Mouse (Mus musculus) megakaryocyte-erythroid progenitor cell, adult 5 weeks (primary cell): ENCODE measurements around the gene Hist1h4c. TPM values are rescaled to one million over a fixed set of nuclear protein-coding genes. Genes with fewer than 3 reads are reported as not detected.

Source experiments
- polyA plus RNA-seq: library from polyadenylated mRNA; stranded (reverse); fragments of >175 nt; gene quantifications from 2 replicates; pipeline ENCODE4 v1.2.3, GENCODE M21; 2012

The Hist1h4c gene
- polyA plus RNA-seq, result 4.5 and 10.6 TPM in 2 replicates

DNA sequence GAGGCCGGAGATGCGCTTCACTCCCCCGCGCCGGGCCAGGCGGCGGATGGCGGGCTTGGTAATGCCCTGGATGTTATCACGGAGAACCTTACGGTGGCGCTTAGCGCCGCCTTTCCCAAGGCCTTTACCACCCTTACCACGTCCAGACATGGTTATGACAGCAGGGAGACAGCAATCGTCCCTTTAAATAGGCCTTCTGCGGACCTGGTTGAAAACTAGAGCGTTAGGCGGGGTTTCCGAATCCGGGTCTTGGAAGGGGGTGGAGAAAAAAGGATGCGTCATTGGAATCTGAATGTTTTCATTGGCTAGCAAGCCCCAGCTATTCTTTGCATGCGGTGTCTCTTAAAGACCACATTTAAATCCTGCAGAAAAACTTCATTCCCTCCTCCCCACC lies at the start of gene Hist1h4c:
Gene Hist1h4c (minus strand): TSS at position 155 of the 394 bp plus-strand sequence.

DNA sequence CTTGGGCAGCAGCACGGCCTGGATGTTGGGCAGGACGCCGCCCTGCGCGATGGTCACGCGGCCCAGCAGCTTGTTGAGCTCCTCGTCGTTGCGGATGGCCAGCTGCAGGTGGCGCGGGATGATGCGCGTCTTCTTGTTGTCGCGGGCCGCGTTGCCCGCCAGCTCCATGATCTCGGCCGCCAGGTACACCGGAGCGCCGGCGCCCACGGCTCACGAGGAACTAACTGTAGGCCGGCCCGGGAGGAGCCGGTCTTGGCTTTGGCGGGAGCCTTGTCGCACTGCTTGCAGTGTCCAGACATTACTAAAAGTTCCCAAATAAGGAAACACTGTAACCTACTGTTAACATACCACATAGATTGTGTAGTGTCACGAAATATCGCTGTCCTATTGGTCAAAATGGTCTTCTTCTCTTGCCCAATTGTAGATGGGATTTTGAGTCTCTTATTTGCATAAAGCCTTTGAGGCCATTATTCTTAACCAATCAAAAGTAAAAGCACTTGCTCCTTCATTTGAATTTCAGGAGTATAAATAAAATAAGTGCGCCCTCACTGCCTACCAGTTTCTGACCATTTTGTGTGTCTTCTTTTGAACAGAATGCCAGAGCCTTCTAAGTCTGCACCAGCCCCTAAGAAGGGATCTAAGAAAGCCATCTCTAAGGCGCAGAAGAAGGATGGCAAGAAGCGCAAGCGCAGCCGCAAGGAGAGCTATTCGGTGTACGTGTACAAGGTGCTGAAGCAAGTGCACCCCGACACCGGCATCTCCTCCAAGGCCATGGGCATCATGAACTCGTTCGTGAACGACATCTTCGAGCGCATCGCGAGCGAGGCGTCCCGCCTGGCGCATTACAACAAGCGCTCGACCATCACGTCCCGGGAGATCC lies 48.2 kb upstream of the Hist1h4c start, which contains the start of gene Hist1h2bb:
Gene Hist1h2bb (plus strand): TSS at position 534 of the 880 bp plus-strand sequence.

DNA sequence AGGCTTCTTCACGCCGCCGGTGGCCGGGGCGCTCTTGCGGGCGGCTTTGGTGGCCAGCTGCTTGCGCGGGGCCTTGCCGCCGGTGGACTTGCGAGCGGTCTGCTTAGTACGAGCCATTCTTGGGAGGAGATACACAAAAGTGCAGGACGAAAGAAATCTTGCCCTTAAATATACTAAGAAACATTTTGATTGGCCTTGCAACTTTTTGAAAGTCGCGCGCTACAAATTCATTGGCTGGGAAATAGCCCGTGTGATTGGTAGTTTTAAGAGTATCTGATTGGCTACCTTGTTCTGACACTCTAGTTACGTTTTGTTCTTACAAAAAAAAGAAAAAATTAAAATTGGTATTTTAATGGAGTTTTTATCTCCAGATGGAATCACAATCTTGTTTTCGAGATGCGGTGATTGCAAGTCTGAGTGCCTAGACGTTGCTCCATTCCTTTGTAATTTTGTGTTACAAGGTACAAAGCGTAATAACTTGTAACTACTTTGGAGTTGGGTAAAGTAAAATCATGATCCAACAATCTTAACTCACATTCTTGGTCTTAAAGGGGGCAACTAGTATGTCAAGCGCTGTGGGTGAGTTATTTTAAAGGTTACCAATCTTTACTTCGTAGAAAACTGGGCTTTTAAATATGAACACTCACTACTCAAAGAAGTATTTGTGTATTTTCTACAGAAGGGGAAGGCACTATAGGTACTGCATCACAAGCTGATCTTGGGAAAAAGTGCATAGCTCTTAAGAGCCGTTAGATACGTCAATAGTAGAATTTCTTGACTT lies 47.3 kb upstream of the Hist1h4c start, which contains the start of gene Hist1h3c:
Gene Hist1h3c (minus strand): TSS at position 222 of the 781 bp plus-strand sequence.

DNA sequence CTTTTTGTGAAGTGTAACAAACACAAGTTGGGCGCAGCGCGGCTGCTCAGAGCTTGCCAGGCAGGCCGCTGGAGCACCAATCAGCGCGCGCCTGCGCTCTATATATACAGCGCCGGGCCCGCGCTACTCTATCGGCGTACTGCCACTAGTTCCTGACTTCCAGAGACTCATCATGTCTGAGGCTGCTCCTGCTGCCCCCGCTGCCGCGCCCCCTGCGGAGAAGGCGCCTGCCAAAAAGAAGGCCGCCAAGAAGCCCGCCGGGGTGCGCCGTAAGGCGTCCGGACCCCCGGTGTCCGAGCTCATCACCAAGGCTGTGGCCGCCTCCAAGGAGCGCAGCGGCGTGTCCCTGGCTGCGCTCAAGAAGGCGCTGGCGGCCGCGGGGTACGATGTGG lies 40.4 kb upstream of the Hist1h4c start, which contains the start of gene Hist1h1c:
Gene Hist1h1c (plus strand): TSS at position 132 of the 392 bp plus-strand sequence.

DNA sequence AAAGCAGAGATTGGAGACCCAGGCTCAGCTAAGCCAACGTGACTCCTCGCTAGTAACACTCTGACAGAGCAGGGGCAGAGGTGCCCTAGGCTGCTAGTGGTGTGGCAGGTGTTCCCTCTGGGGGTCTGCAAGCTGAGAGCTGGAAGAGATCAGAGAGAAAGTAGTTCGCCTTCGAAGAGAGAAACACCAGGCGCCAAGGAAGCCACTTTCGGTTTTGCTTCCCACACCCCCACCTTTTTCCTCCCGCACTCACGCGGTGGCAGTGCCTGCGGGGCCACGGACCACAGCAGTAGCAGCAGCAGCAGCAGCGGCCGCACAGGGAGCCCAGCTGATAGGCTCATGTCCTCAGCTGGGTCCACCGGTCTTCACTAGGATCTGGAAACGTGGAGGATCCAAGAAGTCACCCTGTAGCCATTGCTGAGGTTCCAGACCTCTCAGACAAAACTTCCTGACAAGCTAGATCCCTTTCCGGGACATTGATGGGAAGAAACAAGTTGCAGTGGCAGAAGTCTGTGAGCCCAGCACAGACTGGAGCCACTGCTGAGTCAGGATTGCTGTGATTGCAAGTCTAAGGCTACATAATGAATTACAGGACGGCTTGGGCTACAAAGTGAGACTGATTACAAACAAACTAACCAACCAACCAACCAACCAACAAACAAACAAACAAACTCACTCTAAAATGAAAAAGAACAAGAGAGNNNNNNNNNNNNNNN lies 12.3 kb upstream of the Hist1h4c start, which contains the start of gene Hfe:
Gene Hfe (minus strand): TSS at position 481 of the 716 bp plus-strand sequence.

DNA sequence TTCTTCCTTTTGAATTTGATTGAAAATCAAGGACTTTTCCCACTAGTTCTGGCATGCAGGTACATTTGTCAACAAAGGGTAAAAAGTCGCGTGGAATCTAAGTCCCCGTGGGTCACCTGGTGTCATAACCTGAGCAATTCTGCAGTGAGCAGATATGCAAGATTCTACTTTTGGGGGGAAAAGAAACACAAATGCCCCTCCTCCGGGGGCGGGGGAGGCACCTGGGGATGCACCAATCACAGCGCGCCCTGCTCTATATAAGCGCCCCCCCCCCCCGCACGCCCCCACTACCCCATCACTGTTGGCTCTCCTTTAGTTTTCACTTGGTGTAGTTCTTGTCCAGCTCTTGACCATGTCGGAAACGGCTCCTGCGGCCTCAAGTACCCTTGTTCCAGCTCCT lies 2.7 kb downstream of the Hist1h4c start, which contains the start of gene Hist1h1t:
Gene Hist1h1t (plus strand): TSS at position 301 of the 400 bp plus-strand sequence.

DNA sequence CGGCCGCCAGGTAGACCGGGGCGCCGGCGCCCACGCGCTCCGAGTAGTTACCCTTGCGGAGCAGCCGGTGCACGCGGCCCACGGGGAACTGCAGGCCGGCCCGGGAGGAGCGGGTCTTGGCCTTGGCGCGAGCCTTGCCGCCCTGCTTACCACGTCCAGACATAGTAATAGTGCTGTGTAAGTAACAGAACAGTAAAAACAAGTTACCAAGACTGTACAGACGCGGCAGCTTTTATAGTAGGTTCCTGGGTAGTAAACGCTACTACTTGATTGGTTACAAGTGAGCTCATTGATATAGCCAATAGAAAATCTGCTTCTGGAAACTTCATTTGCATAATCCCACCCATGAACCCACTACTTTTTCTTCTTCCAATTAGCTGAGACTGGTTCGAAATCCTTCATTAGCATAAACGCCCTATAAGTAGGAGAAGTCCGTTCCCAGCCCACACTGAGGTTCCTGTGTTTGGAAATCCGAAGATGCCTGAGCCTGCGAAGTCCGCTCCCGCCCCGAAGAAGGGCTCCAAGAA lies 14.4 kb downstream of the Hist1h4c start, which contains the start of the genes Hist1h2ac and Hist1h2bc:
Gene Hist1h2ac (minus strand): TSS at position 194 of the 527 bp plus-strand sequence.
Gene Hist1h2bc (plus strand): TSS at position 445 of the 527 bp plus-strand sequence.

Other genes starting within 250 kb of the Hist1h4c start
- not detected in 2 replicates for gene Btn1a1, start 232.6 kb downstream of the Hist1h4c start, polyA plus RNA-seq
- gene Btn2a2, start 209.6 kb downstream of the Hist1h4c start, polyA plus RNA-seq, result not detected in 2 replicates
- gene Hist1h4h, start 167.4 kb downstream of the Hist1h4c start, polyA plus RNA-seq, result 33.5 and 38.6 TPM in 2 replicates
- gene Hist1h2af, start 164.5 kb downstream of the Hist1h4c start, polyA plus RNA-seq, result 81.4 and 86.9 TPM in 2 replicates
- gene Hist1h3g, start 163.0 kb downstream of the Hist1h4c start, polyA plus RNA-seq, result 19.0 and 22.6 TPM in 2 replicates
- 2.5 and 3.3 TPM in 2 replicates for gene Hist1h2bh, start 155.1 kb downstream of the Hist1h4c start, polyA plus RNA-seq
- 5.5 and 6.8 TPM in 2 replicates for gene Hist1h3f, start 154.4 kb downstream of the Hist1h4c start, polyA plus RNA-seq
- gene Hist1h4f, start 146.8 kb downstream of the Hist1h4c start, polyA plus RNA-seq, result 13.2 and 18.3 TPM in 2 replicates
- 0.77 and 1.7 TPM in 2 replicates for gene Hist1h1d, start 145.2 kb downstream of the Hist1h4c start, polyA plus RNA-seq
- 18.9 and 21.1 TPM in 2 replicates for gene Hist1h3e, start 136.1 kb downstream of the Hist1h4c start, polyA plus RNA-seq
- 16.2 and 16.7 TPM in 2 replicates for gene Hist1h2ae, start 127.2 kb downstream of the Hist1h4c start, polyA plus RNA-seq
- 46.4 and 66.4 TPM in 2 replicates for gene Hist1h2bg, start 127.1 kb downstream of the Hist1h4c start, polyA plus RNA-seq
- gene Hist1h2bf, start 124.3 kb downstream of the Hist1h4c start, polyA plus RNA-seq, result 3.1 and 11.2 TPM in 2 replicates
- gene Hist1h2ad, start 124.1 kb downstream of the Hist1h4c start, polyA plus RNA-seq, result 5.5 and 5.7 TPM in 2 replicates
- gene Hist1h3d, start 122.7 kb downstream of the Hist1h4c start, polyA plus RNA-seq, result 6.4 and 7.1 TPM in 2 replicates
- 9.9 and 17.2 TPM in 2 replicates for gene Hist1h4d, start 116.9 kb downstream of the Hist1h4c start, polyA plus RNA-seq
- 0.79 and 1.1 TPM in 2 replicates for gene Hist1h2be, start 77.3 kb downstream of the Hist1h4c start, polyA plus RNA-seq
- 9.0 and 14.7 TPM in 2 replicates for gene Hist1h1e, start 75.9 kb downstream of the Hist1h4c start, polyA plus RNA-seq
- gene Hist1h2ac, start 14.5 kb downstream of the Hist1h4c start, polyA plus RNA-seq, result 7.2 TPM in 2 replicates
- gene Hist1h2bc, start 14.3 kb downstream of the Hist1h4c start, polyA plus RNA-seq, result 66.3 and 70.6 TPM in 2 replicates
- gene Hist1h1t, start 2.6 kb downstream of the Hist1h4c start, polyA plus RNA-seq, result 0.27 TPM in 1 of 2 replicates, not detected in the other
- 8.0 and 15.2 TPM in 2 replicates for gene Hfe, start 12.4 kb upstream of the Hist1h4c start, polyA plus RNA-seq
- 100 and 116 TPM in 2 replicates for gene Hist1h1c, start 40.4 kb upstream of the Hist1h4c start, polyA plus RNA-seq
- gene Hist1h3c, start 47.1 kb upstream of the Hist1h4c start, polyA plus RNA-seq, result 20.1 and 23.0 TPM in 2 replicates
- 11.2 and 22.3 TPM in 2 replicates for gene Hist1h2bb, start 48.3 kb upstream of the Hist1h4c start, polyA plus RNA-seq
- 17.6 and 35.4 TPM in 2 replicates for gene Hist1h2ab, start 52.7 kb upstream of the Hist1h4c start, polyA plus RNA-seq
- gene Hist1h3b, start 53.8 kb upstream of the Hist1h4c start, polyA plus RNA-seq, result 9.2 and 14.4 TPM in 2 replicates
- gene Hist1h4b, start 58.6 kb upstream of the Hist1h4c start, polyA plus RNA-seq, result 13.8 and 16.1 TPM in 2 replicates
- 16.8 and 23.1 TPM in 2 replicates for gene Hist1h4a, start 62.8 kb upstream of the Hist1h4c start, polyA plus RNA-seq
- 21.7 and 27.6 TPM in 2 replicates for gene Hist1h3a, start 63.9 kb upstream of the Hist1h4c start, polyA plus RNA-seq
- 1.2 and 3.7 TPM in 2 replicates for gene Hist1h1a, start 65.2 kb upstream of the Hist1h4c start, polyA plus RNA-seq
- 0.08 TPM in 1 of 2 replicates, not detected in the other for gene Trim38, start 71.5 kb upstream of the Hist1h4c start, polyA plus RNA-seq
- not detected in 2 replicates for gene Slc17a2, start 108.5 kb upstream of the Hist1h4c start, polyA plus RNA-seq
- not detected in 2 replicates for gene Slc17a3, start 141.0 kb upstream of the Hist1h4c start, polyA plus RNA-seq
- not detected in 2 replicates for gene Slc17a1, start 169.3 kb upstream of the Hist1h4c start, polyA plus RNA-seq
- 0.01 TPM in 1 of 2 replicates, not detected in the other for gene Slc17a4, start 216.6 kb upstream of the Hist1h4c start, polyA plus RNA-seq
- gene Hist1h2ba, start 235.7 kb upstream of the Hist1h4c start, polyA plus RNA-seq, result not detected in 2 replicates
- gene Hist1h2aa, start 236.0 kb upstream of the Hist1h4c start, polyA plus RNA-seq, result not detected in 2 replicates